Mouse (Mus musculus) brain, embryonic 14.5 days (tissue): ENCODE measurements at regions not wholly inside any gene's neighbourhood (a gene's known extent, or its start where the extent isn't known, plus 50 kb on each side); places are given as distances from the start of the nearest gene placed in this dataset.

ENCODE experiments used
- CTCF ChIP-seq: fragments of 200-500 bp; IDR thresholded peaks from 2 replicates; pipeline ENCODE4 v1.5.1; 2012; ENCODE audit warnings: inconsistent platforms, mild to moderate bottlenecking, moderate library complexity, borderline replicate concordance; ENCODE audit not compliant: insufficient read depth, insufficient read length; ENCODE audit errors: extremely low read depth
- POLR2A ChIP-seq: fragments of 200-500 bp; IDR thresholded peaks from 2 replicates; pipeline ENCODE4 v1.6.1; 2012; ENCODE audit warnings: mild to moderate bottlenecking, inconsistent platforms, borderline replicate concordance; ENCODE audit not compliant: poor library complexity, insufficient read depth, insufficient read length, severe bottlenecking; ENCODE audit errors: extremely low read depth

GRCm38 (mm10) chr10:92162473-92163011 is 559.7 kb downstream of the Nedd1 start:
- TF ChIP-seq POLR2A: no peak
- no peak for TF ChIP-seq CTCF
